Mouse (Mus musculus): ENCODE data around the gene Ms4a6d. TPM values are rescaled to one million over a fixed set of nuclear protein-coding genes. Genes with fewer than 3 reads are reported as not detected.
"Not testable (repeated sequence)": the region's sequence is repeated elsewhere in the genome, so short reads cannot be mapped to it uniquely, and the experiment has no call there.

Ms4a6d gene
- polyA plus RNA-seq, 2 experiments: 2.4 to 5.4 TPM

- no peaks in the 10 kb centered on the region for H3K27me3 ChIP-seq (ENCODE audit: control insufficient read depth, insufficient read depth, low read length)
- H3K4me1 ChIP-seq (replicated peaks; ENCODE audit: control insufficient read depth in 2 of 2, insufficient read depth in 2 of 2, low read length in 1 of 2): no peaks in the 10 kb centered on the region
- no peak for TF ChIP-seq EP300 (IDR thresholded peaks at IDR 0.05; ENCODE audit: low read depth)
- no peak for TF ChIP-seq CTCF (IDR thresholded peaks at IDR 0.05; ENCODE audit: low read depth)
- no peak for ATAC-seq (ENCODE audit: insufficient read depth)
- no peaks in the 10 kb centered on the region for H3K9me3 ChIP-seq (ENCODE audit: control insufficient read depth, low read length)
- no peak for DNase-seq (ENCODE audit: low read depth in 3 of 3, low spot score in 3 of 3)
- no peak overlapping the region for H3K9ac ChIP-seq (replicated peaks)
- no peak overlapping the region for H3K27ac ChIP-seq
- no peak overlapping the region for H3K4me3 ChIP-seq (ENCODE audit: insufficient read depth in 1 of 2, low read depth in 2 of 2, low read length in 2 of 2)
- H3K4me2 ChIP-seq (ENCODE audit: low read depth): no peak overlapping the region
- H3K36me3 ChIP-seq (replicated peaks; ENCODE audit: control insufficient read depth, insufficient read depth, low read depth): no peaks in the 10 kb centered on the region
Measured at GRCm38 (mm10) chr19:11547911-11548310, 56.7 kb downstream of the Ms4a6d start.

DNA sequence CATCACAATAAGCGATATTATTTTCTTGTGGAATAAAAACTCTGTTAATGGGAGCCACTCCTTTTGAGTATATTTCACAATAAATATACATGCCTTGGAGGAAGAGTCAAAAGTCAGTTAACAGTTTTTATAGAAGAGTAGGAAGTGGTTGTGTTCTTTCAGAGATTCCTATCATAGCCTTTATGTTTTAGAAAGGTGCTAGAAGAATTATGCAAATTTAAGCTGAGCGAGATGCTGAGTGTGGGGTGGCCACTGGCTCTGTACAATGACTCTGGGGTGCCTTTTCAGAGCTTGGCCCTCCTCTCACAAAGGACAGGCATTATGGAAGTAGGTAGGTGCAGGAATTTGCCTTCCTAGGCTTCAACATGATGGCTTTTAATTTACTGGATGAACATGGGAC is 60.3 kb downstream of the Ms4a6d start:
- H3K36me3 ChIP-seq (replicated peaks; ENCODE audit: control insufficient read depth, insufficient read depth, low read depth); H3K9me3 ChIP-seq (ENCODE audit: control insufficient read depth, low read length); H3K27me3 ChIP-seq (ENCODE audit: control insufficient read depth, insufficient read depth, low read length); H3K27ac ChIP-seq; H3K4me2 ChIP-seq (ENCODE audit: low read depth); ATAC-seq (ENCODE audit: insufficient read depth); H3K9ac ChIP-seq (replicated peaks); DNase-seq (ENCODE audit: low read depth in 3 of 3, low spot score in 3 of 3); H3K4me3 ChIP-seq (ENCODE audit: insufficient read depth in 1 of 2, low read depth in 2 of 2, low read length in 2 of 2); H3K4me1 ChIP-seq (replicated peaks; ENCODE audit: control insufficient read depth in 2 of 2, insufficient read depth in 2 of 2, low read length in 1 of 2): not testable (repeated sequence)
- 55% methylated on average over 2 of the region's 2 CpGs for WGBS (ENCODE audit: insufficient replicate concordance)

GRCm38 (mm10) chr19:11540166-11540821 is 64.4 kb downstream of the Ms4a6d start:
- ATAC-seq (ENCODE audit: insufficient read depth); H3K4me2 ChIP-seq (ENCODE audit: low read depth); DNase-seq (ENCODE audit: low read depth in 3 of 3, low spot score in 3 of 3); H3K9me3 ChIP-seq (ENCODE audit: control insufficient read depth, low read length); H3K4me3 ChIP-seq (ENCODE audit: insufficient read depth in 1 of 2, low read depth in 2 of 2, low read length in 2 of 2); H3K9ac ChIP-seq (replicated peaks); H3K27me3 ChIP-seq (ENCODE audit: control insufficient read depth, insufficient read depth, low read length); H3K27ac ChIP-seq; H3K4me1 ChIP-seq (replicated peaks; ENCODE audit: control insufficient read depth in 2 of 2, insufficient read depth in 2 of 2, low read length in 1 of 2); H3K36me3 ChIP-seq (replicated peaks; ENCODE audit: control insufficient read depth, insufficient read depth, low read depth): not testable (repeated sequence)
- 50% methylated on average over 1 of the region's 1 CpGs for whole genome bisulfite sequencing (ENCODE audit: insufficient replicate concordance)

DNA sequence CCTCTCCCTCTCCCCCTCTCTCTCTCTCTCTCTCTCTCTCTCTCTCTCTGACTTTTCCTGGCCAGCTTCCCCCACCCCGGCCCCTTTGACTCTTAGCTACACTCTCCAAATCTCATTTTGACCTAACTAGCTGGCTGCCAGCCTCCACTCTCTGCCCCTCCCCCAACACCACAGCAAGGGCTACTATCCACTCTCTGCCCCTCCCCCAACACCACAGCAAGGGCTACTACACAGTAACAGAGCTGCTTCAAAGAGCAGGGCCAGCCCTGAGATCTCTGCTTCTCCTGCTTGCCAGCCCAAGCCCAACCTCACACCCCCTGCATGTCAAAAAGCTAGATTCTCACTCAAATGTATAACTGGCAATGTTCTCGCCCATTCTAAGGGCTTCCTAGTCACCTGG is 67.3 kb downstream of the Ms4a6d start:
- no peak overlapping the region for H3K9ac ChIP-seq (replicated peaks)
- no peaks in the 10 kb centered on the region for H3K36me3 ChIP-seq (replicated peaks; ENCODE audit: control insufficient read depth, insufficient read depth, low read depth)
- H3K27ac ChIP-seq: no peak overlapping the region
- H3K4me1 ChIP-seq (replicated peaks; ENCODE audit: control insufficient read depth in 2 of 2, insufficient read depth in 2 of 2, low read length in 1 of 2): no peaks in the 10 kb centered on the region
- no peak for ATAC-seq (ENCODE audit: insufficient read depth)
- H3K4me2 ChIP-seq (ENCODE audit: low read depth): no peak overlapping the region
- no peaks in the 10 kb centered on the region for H3K9me3 ChIP-seq (ENCODE audit: control insufficient read depth, low read length)
- no peak for TF ChIP-seq EP300 (IDR thresholded peaks at IDR 0.05; ENCODE audit: low read depth)
- TF ChIP-seq CTCF (IDR thresholded peaks at IDR 0.05; ENCODE audit: low read depth): no peak
- DNase-seq (ENCODE audit: low read depth in 3 of 3, low spot score in 3 of 3): no peak
- no peak overlapping the region for H3K4me3 ChIP-seq (ENCODE audit: insufficient read depth in 1 of 2, low read depth in 2 of 2, low read length in 2 of 2)
- WGBS (ENCODE audit: insufficient replicate concordance): 17% methylated on average over 2 of the region's 2 CpGs
- H3K27me3 ChIP-seq (ENCODE audit: control insufficient read depth, insufficient read depth, low read length): no peaks in the 10 kb centered on the region

Other genes starting within 250 kb of the Ms4a6d start
- gene Ms4a4a, start 229.3 kb downstream of the Ms4a6d start, polyA plus RNA-seq (2012; rRNA removed): 0.19 and 0.25 TPM in 2 replicates
- gene Ms4a4a, start 229.3 kb downstream of the Ms4a6d start, polyA plus RNA-seq (2014; fragmentation: Nextera tagmentation; extraction: Ambion mirVana): 0.32 TPM in 1 of 2 replicates, not detected in the other
- gene Ms4a4c, start 200.1 kb downstream of the Ms4a6d start, polyA plus RNA-seq (2012; rRNA removed): 0.32 and 0.36 TPM in 2 replicates
- 0.85 and 1.5 TPM in 2 replicates for gene Ms4a4c, start 200.1 kb downstream of the Ms4a6d start, polyA plus RNA-seq (2014; fragmentation: Nextera tagmentation; extraction: Ambion mirVana)
- gene Ms4a4b, start 161.3 kb downstream of the Ms4a6d start, polyA plus RNA-seq (2012; rRNA removed): 0.30 and 0.34 TPM in 2 replicates
- 0.14 and 0.30 TPM in 2 replicates for gene Ms4a4b, start 161.3 kb downstream of the Ms4a6d start, polyA plus RNA-seq (2014; fragmentation: Nextera tagmentation; extraction: Ambion mirVana)
- gene Ms4a6c, start 135.5 kb downstream of the Ms4a6d start, polyA plus RNA-seq (2012; rRNA removed): 2.8 and 4.2 TPM in 2 replicates
- 6.0 and 6.3 TPM in 2 replicates for gene Ms4a6c, start 135.5 kb downstream of the Ms4a6d start, polyA plus RNA-seq (2014; fragmentation: Nextera tagmentation; extraction: Ambion mirVana)
- 0.07 TPM in 1 of 2 replicates, not detected in the other for gene Gm8369, start 118.9 kb downstream of the Ms4a6d start, polyA plus RNA-seq (2012; rRNA removed)
- gene Gm8369, start 118.9 kb downstream of the Ms4a6d start, polyA plus RNA-seq (2014; fragmentation: Nextera tagmentation; extraction: Ambion mirVana): not detected in 2 replicates
- 0.74 and 1.7 TPM in 2 replicates for gene Ms4a6b, start 88.3 kb downstream of the Ms4a6d start, polyA plus RNA-seq (2012; rRNA removed)
- gene Ms4a6b, start 88.3 kb downstream of the Ms4a6d start, polyA plus RNA-seq (2014; fragmentation: Nextera tagmentation; extraction: Ambion mirVana): 2.1 and 2.2 TPM in 2 replicates
- gene Ms4a4d, start 68.0 kb downstream of the Ms4a6d start, polyA plus RNA-seq (2012; rRNA removed): 0.09 and 0.12 TPM in 2 replicates
- 0.20 TPM in 2 replicates for gene Ms4a4d, start 68.0 kb downstream of the Ms4a6d start, polyA plus RNA-seq (2014; fragmentation: Nextera tagmentation; extraction: Ambion mirVana)
- 0.25 and 0.58 TPM in 2 replicates for gene Ms4a2, start 18.9 kb upstream of the Ms4a6d start, polyA plus RNA-seq (2012; rRNA removed)
- 0.77 and 1.6 TPM in 2 replicates for gene Ms4a2, start 18.9 kb upstream of the Ms4a6d start, polyA plus RNA-seq (2014; fragmentation: Nextera tagmentation; extraction: Ambion mirVana)
- gene Ms4a3, start 36.0 kb upstream of the Ms4a6d start, polyA plus RNA-seq (2012; rRNA removed): 11.1 and 12.4 TPM in 2 replicates
- gene Ms4a3, start 36.0 kb upstream of the Ms4a6d start, polyA plus RNA-seq (2014; fragmentation: Nextera tagmentation; extraction: Ambion mirVana): 22.9 and 38.3 TPM in 2 replicates
- gene Oosp2, start 55.7 kb upstream of the Ms4a6d start, polyA plus RNA-seq (2012; rRNA removed): 0.17 and 0.36 TPM in 2 replicates
- gene Oosp2, start 55.7 kb upstream of the Ms4a6d start, polyA plus RNA-seq (2014; fragmentation: Nextera tagmentation; extraction: Ambion mirVana): 0.66 and 0.77 TPM in 2 replicates
- 0.04 and 0.08 TPM in 2 replicates for gene Oosp1, start 86.3 kb upstream of the Ms4a6d start, polyA plus RNA-seq (2012; rRNA removed)
- gene Oosp1, start 86.3 kb upstream of the Ms4a6d start, polyA plus RNA-seq (2014; fragmentation: Nextera tagmentation; extraction: Ambion mirVana): 0.22 TPM in 1 of 2 replicates, not detected in the other
- not detected in 2 replicates for gene Oosp3, start 92.2 kb upstream of the Ms4a6d start, polyA plus RNA-seq (2012; rRNA removed)
- not detected in 2 replicates for gene Oosp3, start 92.2 kb upstream of the Ms4a6d start, polyA plus RNA-seq (2014; fragmentation: Nextera tagmentation; extraction: Ambion mirVana)
- 0.02 and 0.03 TPM in 2 replicates for gene Gif, start 142.7 kb upstream of the Ms4a6d start, polyA plus RNA-seq (2012; rRNA removed)
- gene Gif, start 142.7 kb upstream of the Ms4a6d start, polyA plus RNA-seq (2014; fragmentation: Nextera tagmentation; extraction: Ambion mirVana): 0.13 TPM in 1 of 2 replicates, not detected in the other
- gene Mrpl16, start 165.5 kb upstream of the Ms4a6d start, polyA plus RNA-seq (2012; rRNA removed): 14.0 and 27.7 TPM in 2 replicates
- 41.8 and 43.9 TPM in 2 replicates for gene Mrpl16, start 165.5 kb upstream of the Ms4a6d start, polyA plus RNA-seq (2014; fragmentation: Nextera tagmentation; extraction: Ambion mirVana)
- gene Stx3, start 214.6 kb upstream of the Ms4a6d start, polyA plus RNA-seq (2012; rRNA removed): 0.39 and 0.78 TPM in 2 replicates
- gene Stx3, start 214.6 kb upstream of the Ms4a6d start, polyA plus RNA-seq (2014; fragmentation: Nextera tagmentation; extraction: Ambion mirVana): 2.1 and 2.6 TPM in 2 replicates
- gene Olfr1417, start 234.4 kb upstream of the Ms4a6d start, polyA plus RNA-seq (2012; rRNA removed): not detected in 2 replicates
- not detected in 2 replicates for gene Olfr1417, start 234.4 kb upstream of the Ms4a6d start, polyA plus RNA-seq (2014; fragmentation: Nextera tagmentation; extraction: Ambion mirVana)